Comparison of ENCODE assay signal across 8 mouse cellular contexts in the genomic region with DNA sequence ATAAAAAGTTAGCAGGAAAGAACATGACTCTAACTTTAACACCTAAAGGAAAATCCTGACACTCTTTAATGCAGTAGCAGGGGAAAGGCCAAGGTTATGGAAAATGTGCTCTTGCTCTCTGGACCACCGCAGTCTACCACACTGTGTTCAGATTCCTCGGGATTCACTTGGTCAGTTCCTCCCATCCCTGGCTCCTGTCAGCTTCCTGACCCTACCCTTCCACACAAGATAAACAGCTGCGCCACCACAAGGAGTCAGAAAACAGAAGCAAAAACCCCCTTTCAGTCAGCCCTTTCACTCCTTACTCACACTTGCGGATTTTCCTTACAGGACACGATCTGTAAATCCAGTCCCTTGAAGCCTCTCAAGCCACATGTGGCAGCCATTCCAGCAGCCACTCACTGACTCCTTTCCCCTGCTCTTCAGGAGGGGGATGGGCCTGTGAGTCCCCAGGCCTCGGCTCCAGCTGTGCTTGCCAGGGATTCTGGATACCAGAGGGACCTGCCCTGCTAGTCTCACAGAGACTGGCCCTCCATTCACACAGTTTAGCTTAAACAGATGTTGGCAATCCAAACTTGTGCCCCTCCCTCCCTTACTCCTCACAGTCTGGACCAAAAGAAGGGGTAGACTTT.
DNase-seq lines count a peak whose midpoint lies in the region.

No protein-coding gene starts in this region.

- DNase-seq in kidney, adult 18-20 months = peak; percentile 9
- no peak for DNase-seq in kidney, adult 11 months
- peak; percentile 60 for DNase-seq in gastrocnemius, postnatal 14 days
- DNase-seq in kidney, adult 9 months = peak; percentile 13
- DNase-seq in lung, postnatal 14 days = peak; percentile 43
- no peak for DNase-seq in spleen, postnatal 10 days (ENCODE audit: low spot score in 2 of 2)
- no peak for DNase-seq in right cerebral cortex, postnatal 4 days
- no peak for DNase-seq in urinary bladder, postnatal 4 days (ENCODE audit: low spot score in 2 of 2)

- intact Hi-C loops in gastrocnemius, postnatal 14 days (cut with DNase I; ENCODE audit: low total_unique reads) = loop anchor here (5.0 kb wide), 1 partner anchor 160 kb away; no protein-coding TSS in a partner anchor

Comparison
In these comparisons a context has a peak if more than half of its experiments do, and no peak if none do; other contexts are left out.
1. DNase-seq: peak in kidney, adult 18-20 months (single experiment), gastrocnemius, postnatal 14 days (single experiment), kidney, adult 9 months (single experiment) and lung, postnatal 14 days (single experiment); none in kidney, adult 11 months (single experiment), spleen, postnatal 10 days (0 of 2), right cerebral cortex, postnatal 4 days (single experiment) and urinary bladder, postnatal 4 days (0 of 2).